ENCODE assay signal across 8 mouse cellular contexts in genomic region chr12:100289267-100290177, GRCm38 (mm10).
DNase-seq lines count a peak whose midpoint lies in the region; ATAC-seq and TF ChIP-seq lines count a peak whose summit lies in the region.
"Had no signal": no experiment of that assay in that cellular context is flagged by ENCODE, and none has a peak within 500 bp of the region (broad histone marks: within the 10 kb centered on the region; RNA-seq: fewer than 3 reads in every experiment).

No protein-coding gene starts in this region.

- H3K27ac ChIP-seq in cortical plate, adult 2 months (ENCODE audit: insufficient read depth, low read length) = peak overlapping the region; percentile 63
- peak overlapping the region; percentile 66 for H3K27ac ChIP-seq in intestine, postnatal 0 days (ENCODE audit: low read depth, low read length)
- no peak overlapping the region for H3K27ac ChIP-seq in liver, adult 2 months (replicated peaks; ENCODE audit: insufficient read depth, low read depth, low read length)
- H3K27ac ChIP-seq in neural tube, embryonic 14.5 days (ENCODE audit: low read depth, low read length) = peak overlapping the region; percentile 80
- H3K27ac ChIP-seq: liver, embryonic 15.5 days had no signal

- H3K36me3 ChIP-seq in intestine, postnatal 0 days (ENCODE audit: control insufficient read depth, insufficient read depth) = no peaks in the 10 kb centered on the region
- H3K36me3 ChIP-seq in liver, adult 2 months (ENCODE audit: control insufficient read depth, insufficient read depth, low read length) = no peaks in the 10 kb centered on the region
- H3K36me3 ChIP-seq in neural tube, embryonic 14.5 days (ENCODE audit: control insufficient read depth, insufficient read depth, low read length) = no peaks in the 10 kb centered on the region
- H3K36me3 ChIP-seq: liver, embryonic 15.5 days had no signal

- H3K9ac ChIP-seq in intestine, postnatal 0 days (ENCODE audit: low read depth, low read length) = no peak overlapping the region
- H3K9ac ChIP-seq in liver, adult 2 months (ENCODE audit: low read depth, low read length) = no peak overlapping the region
- H3K9ac ChIP-seq in neural tube, embryonic 14.5 days (replicated peaks; ENCODE audit: low read depth, low read length) = no peak overlapping the region
- H3K9ac ChIP-seq: liver, embryonic 15.5 days had no signal

- ATAC-seq in intestine, postnatal 0 days = peak; percentile 41
- ATAC-seq in neural tube, embryonic 14.5 days (ENCODE audit: low read depth) = peak; percentile 74

- 11% methylated on average over 8 of the region's 8 CpGs for WGBS in intestine, postnatal 0 days
- WGBS in liver, adult 2 months = 23% methylated on average over 8 of the region's 8 CpGs
- 20% methylated on average over 8 of the region's 8 CpGs for WGBS in neural tube, embryonic 14.5 days

- TF ChIP-seq POLR2A in cortical plate, adult 2 months (IDR thresholded peaks at IDR 0.05; ENCODE audit: extremely low read depth, insufficient read depth, low read length) = no peak
- no peak for TF ChIP-seq POLR2A in liver, adult 2 months (IDR thresholded peaks at IDR 0.05; ENCODE audit: extremely low read depth, insufficient read depth, low read length)

- no peaks in the 10 kb centered on the region for H3K79me2 ChIP-seq in liver, adult 2 months (ENCODE audit: control insufficient read depth, insufficient read depth, low read length)

- H3K4me1 ChIP-seq in cortical plate, adult 2 months (ENCODE audit: control insufficient read depth, insufficient read depth, low read length) = peaks cover 20% of the 10 kb centered on the region
- H3K4me1 ChIP-seq in intestine, postnatal 0 days (replicated peaks; ENCODE audit: control insufficient read depth, insufficient read depth, low read length) = peaks cover 31% of the 10 kb centered on the region
- H3K4me1 ChIP-seq in liver, adult 2 months (ENCODE audit: control insufficient read depth, insufficient read depth, low read length) = peaks cover 7% of the 10 kb centered on the region
- H3K4me1 ChIP-seq in neural tube, embryonic 14.5 days (ENCODE audit: control insufficient read depth, insufficient read depth, low read length) = peaks cover 16% of the 10 kb centered on the region; the same call in 1 of the 2 replicates
- H3K4me1 ChIP-seq: liver, embryonic 15.5 days had no signal

- H3K27me3 ChIP-seq in intestine, postnatal 0 days (replicated peaks; ENCODE audit: control insufficient read depth, insufficient read depth, low read length) = no peaks in the 10 kb centered on the region
- no peaks in the 10 kb centered on the region for H3K27me3 ChIP-seq in liver, adult 2 months (ENCODE audit: control insufficient read depth, insufficient read depth, low read length)
- H3K27me3 ChIP-seq in neural tube, embryonic 14.5 days (ENCODE audit: control insufficient read depth, insufficient read depth, low read length) = no peaks in the 10 kb centered on the region
- H3K27me3 ChIP-seq: liver, embryonic 15.5 days had no signal

- H3K4me3 ChIP-seq in cortical plate, adult 2 months (ENCODE audit: insufficient read depth, low read length) = no peak overlapping the region
- H3K4me3 ChIP-seq in intestine, postnatal 0 days (ENCODE audit: low read depth, low read length) = no peak overlapping the region
- no peak overlapping the region for H3K4me3 ChIP-seq in liver, adult 2 months (ENCODE audit: insufficient read depth, low read depth, low read length)
- H3K4me3 ChIP-seq in neural tube, embryonic 14.5 days (ENCODE audit: low read depth, low read length) = no peak overlapping the region
- H3K4me3 ChIP-seq: liver, embryonic 15.5 days had no signal

- H3K4me2 ChIP-seq in intestine, postnatal 0 days (replicated peaks; ENCODE audit: low read depth) = no peak overlapping the region
- H3K4me2 ChIP-seq in neural tube, embryonic 14.5 days (ENCODE audit: low read depth, low read length) = no peak overlapping the region
- H3K4me2 ChIP-seq: liver, embryonic 15.5 days had no signal

- H3K9me3 ChIP-seq in intestine, postnatal 0 days (ENCODE audit: control insufficient read depth) = 0 out of 2 replicates have a peak, but pooled peaks cover 2% of the 10 kb centered on the region
- H3K9me3 ChIP-seq in neural tube, embryonic 14.5 days (ENCODE audit: control insufficient read depth, low read length) = no peaks in the 10 kb centered on the region
- H3K9me3 ChIP-seq: liver, embryonic 15.5 days had no signal

- peak; percentile 80 for DNase-seq in adrenal gland, postnatal 25 days
- DNase-seq in heart, adult 18-20 months = peak; percentile 91 to 92
- DNase-seq in liver, adult 2 months (ENCODE audit: extremely low read depth, low read depth, low spot score) = peak; percentile 39
- DNase-seq in spleen, postnatal 36 days (ENCODE audit: low spot score in 2 of 2) = no peak

- TF ChIP-seq CTCF in cortical plate, adult 2 months (IDR thresholded peaks at IDR 0.05; ENCODE audit: extremely low read depth, insufficient read depth, low read length) = no peak
- TF ChIP-seq CTCF in intestine, postnatal 0 days (IDR thresholded peaks at IDR 0.05; ENCODE audit: low read depth) = no peak
- no peak for TF ChIP-seq CTCF in liver, adult 2 months (IDR thresholded peaks at IDR 0.05; ENCODE audit: low read depth, low read length)

Comparison
In these comparisons a context has a peak if more than half of its experiments do, and no peak if none do; other contexts are left out.
1. DNase-seq: peak in adrenal gland, postnatal 25 days (single experiment), heart, adult 18-20 months (2 of 2) and liver, adult 2 months (single experiment); none in spleen, postnatal 36 days (0 of 2).